Mouse (Mus musculus) intestine, embryonic 16.5 days (tissue): ENCODE data around the gene Tspan12. TPM values are rescaled to one million over a fixed set of nuclear protein-coding genes. Genes with fewer than 3 reads are reported as not detected.
"Not testable (repeated sequence)": the region's sequence is repeated elsewhere in the genome, so short reads cannot be mapped to it uniquely, and the experiment has no call there.

Experiments
- ATAC-seq: fragments of 200-750 bp; cut with Nextera tagmentation; 2 replicates; pipeline ENCODE4 v1.8.0; 2017; ENCODE audit warnings: moderate TSS enrichment, moderate library complexity
- H3K27ac ChIP-seq: fragments of 300-500 bp; sonication (generic); 2 replicates; pipeline ENCODE4 v1.5.1; 2014; ENCODE audit warnings: mild to moderate bottlenecking, low read length
- H3K27me3 ChIP-seq: fragments of 300-500 bp; sonication (generic); replicated peaks from 2 replicates; pipeline ENCODE4 v1.6.1; 2014; ENCODE audit warnings: low read length, control low read depth, mixed read lengths; ENCODE audit not compliant: control insufficient read depth, insufficient read depth
- H3K36me3 ChIP-seq: fragments of 300-500 bp; sonication (generic); 2 replicates; pipeline ENCODE4 v1.6.1; 2014; ENCODE audit warnings: low read length, control low read depth; ENCODE audit not compliant: control insufficient read depth, insufficient read depth
- H3K4me1 ChIP-seq: fragments of 300-500 bp; sonication (generic); 2 replicates; pipeline ENCODE4 v1.6.1; 2014; ENCODE audit warnings: low read length, control low read depth, mixed read lengths; ENCODE audit not compliant: control insufficient read depth, insufficient read depth
- H3K4me2 ChIP-seq: fragments of 300-500 bp; sonication (generic); 2 replicates; pipeline ENCODE4 v1.6.1; 2014; ENCODE audit warnings: low read depth, low read length, control low read depth
- H3K4me3 ChIP-seq: fragments of 300-500 bp; sonication (generic); 2 replicates; pipeline ENCODE4 v1.5.1; 2014; ENCODE audit warnings: mild to moderate bottlenecking, low read length
- H3K9ac ChIP-seq: fragments of 300-500 bp; sonication (generic); 2 replicates; pipeline ENCODE4 v1.6.1; 2014; ENCODE audit warnings: low read depth, low read length
- H3K9me3 ChIP-seq: fragments of 300-500 bp; sonication (generic); 2 replicates; pipeline ENCODE4 v1.6.1; 2016; ENCODE audit warnings: low read length, control low read depth; ENCODE audit not compliant: control insufficient read depth
- WGBS: fragments of 180-500 bp; shearing (Covaris S2); extraction: QIAGEN DNeasy Blood & Tissue Kit; methylation state at CpG from one replicate; pipeline ENCODE4 v1.1.7; 2014; 5-methylcytosine and 5-hydroxymethylcytosine counted together
- polyA plus RNA-seq: library from polyadenylated mRNA; unstranded; fragments of >200 nt; fragmentation: Nextera tagmentation; extraction: Ambion mirVana; gene quantifications from 2 replicates; pipeline ENCODE4 v1.2.1, GENCODE M21; 2015

The Tspan12 gene
- polyA plus RNA-seq, 1 experiment from 2014 or later, result 63.8 TPM

DNA sequence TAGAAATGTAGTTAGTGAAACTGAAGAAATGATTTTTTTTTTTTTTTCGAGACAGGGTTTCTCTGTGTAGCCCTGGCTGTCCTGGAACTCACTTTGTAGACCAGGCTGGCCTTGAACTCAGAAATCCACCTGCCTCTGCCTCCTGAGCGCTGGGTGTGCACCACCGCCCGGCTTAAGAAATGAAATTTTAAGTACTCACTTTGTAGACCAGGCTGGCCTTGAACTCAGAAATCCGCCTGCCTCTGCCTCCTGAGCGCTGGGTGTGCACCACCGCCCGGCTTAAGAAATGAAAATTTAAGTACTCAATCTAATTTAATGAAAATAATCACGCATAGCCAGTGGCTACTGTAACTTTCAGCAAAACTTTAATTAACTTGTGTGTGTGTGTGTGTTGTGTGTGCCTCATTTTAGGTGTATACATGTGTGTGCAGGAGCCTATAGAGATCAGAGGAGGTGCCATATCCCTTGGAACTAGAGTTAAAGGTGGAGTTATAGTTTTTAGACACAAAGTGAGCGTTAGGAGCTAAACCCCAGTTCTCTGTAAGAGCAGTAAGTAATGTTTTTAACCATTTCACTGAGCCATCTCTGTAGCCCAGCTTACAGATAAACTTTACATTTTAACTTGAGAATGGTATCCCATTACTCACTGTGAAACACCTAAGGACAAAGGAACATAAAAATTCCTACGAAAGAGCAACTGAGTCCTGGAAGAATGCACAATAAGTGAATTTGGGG, 57.8 kb downstream of the Tspan12 start:
- H3K9ac ChIP-seq, result no peak overlapping the region
- no peak overlapping the region for H3K4me2 ChIP-seq
- peaks cover 4% of the 10 kb centered on the region; the same call in 1 of the 2 replicates for H3K4me1 ChIP-seq
- no peaks in the 10 kb centered on the region for H3K36me3 ChIP-seq
- H3K27ac ChIP-seq, result no peak overlapping the region
- no peak overlapping the region for H3K4me3 ChIP-seq
- WGBS, result 85% methylated on average over 11 of the region's 11 CpGs
- ATAC-seq, result no peak
- H3K9me3 ChIP-seq, result no peaks in the 10 kb centered on the region
- no peaks in the 10 kb centered on the region for H3K27me3 ChIP-seq

DNA sequence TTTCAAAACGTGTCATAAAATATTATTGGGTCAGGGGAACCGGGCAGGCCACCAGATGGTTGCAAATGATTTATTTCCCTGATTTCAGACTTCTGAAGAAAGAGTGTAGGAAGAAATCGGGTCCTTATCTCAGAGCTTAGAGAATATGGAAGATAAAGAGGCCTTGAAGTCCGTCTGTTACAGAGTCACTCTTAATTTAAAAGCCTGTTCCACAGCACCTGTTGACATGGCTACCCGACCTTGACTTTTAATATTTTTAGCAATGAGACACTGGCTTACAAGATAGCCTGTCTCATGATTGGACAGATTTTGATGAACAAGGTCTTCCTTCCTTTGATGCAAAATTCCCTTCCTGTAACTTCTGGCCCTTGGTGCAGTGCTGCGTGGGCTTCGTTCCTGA, 61.0 kb downstream of the Tspan12 start:
- 54% methylated on average over 7 of the region's 7 CpGs for WGBS
- peak; percentile 55 for ATAC-seq
- Histone ChIP-seq H3K9me3 (no peaks in the 10 kb centered on the region), H3K4me2 (no peak overlapping the region), H3K9ac (no peak overlapping the region), H3K4me1 (peaks cover 12% of the 10 kb centered on the region), H3K36me3 (no peaks in the 10 kb centered on the region), H3K4me3 (no peak overlapping the region), H3K27me3 (no peaks in the 10 kb centered on the region), H3K27ac (no peak overlapping the region)

DNA sequence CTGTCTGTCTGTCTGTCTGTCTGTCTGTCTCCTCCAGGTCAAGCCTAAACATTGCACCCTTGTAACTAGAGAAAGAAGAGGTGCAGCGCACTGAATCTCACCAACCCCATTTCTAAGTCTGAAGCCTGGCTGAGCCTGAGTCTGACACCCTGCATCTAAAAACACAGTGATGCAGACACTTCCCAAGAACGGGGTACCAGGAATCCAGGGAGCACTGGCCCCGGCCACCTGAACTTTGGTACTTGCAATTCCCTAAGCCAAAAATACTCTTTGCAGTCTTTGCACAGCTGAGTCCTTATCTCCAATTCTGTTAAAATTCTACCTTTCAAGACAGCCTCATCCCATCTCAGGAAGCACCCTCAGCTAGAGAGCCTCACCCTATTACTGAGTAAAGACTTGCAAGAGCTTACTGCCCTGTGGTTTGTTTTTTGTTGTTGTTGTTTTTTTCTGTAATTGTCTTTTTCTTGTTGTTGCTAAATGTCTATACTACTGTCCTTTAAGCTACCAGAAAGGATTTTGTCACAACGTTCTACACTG, 61.7 kb downstream of the Tspan12 start:
- no peak overlapping the region for H3K4me2 ChIP-seq
- no peak overlapping the region for H3K27ac ChIP-seq
- ATAC-seq, result peak; percentile 72
- H3K27me3 ChIP-seq, result no peaks in the 10 kb centered on the region
- no peak overlapping the region for H3K4me3 ChIP-seq
- peaks cover 12% of the 10 kb centered on the region for H3K4me1 ChIP-seq
- no peaks in the 10 kb centered on the region for H3K9me3 ChIP-seq
- H3K9ac ChIP-seq, result no peak overlapping the region
- 66% methylated on average over 4 of the region's 4 CpGs for WGBS
- no peaks in the 10 kb centered on the region for H3K36me3 ChIP-seq

- WGBS, result 61% methylated on average over 2 of the region's 2 CpGs
- no peak for ATAC-seq
- H3K4me2 ChIP-seq, result no peak overlapping the region
- no peaks in the 10 kb centered on the region for H3K9me3 ChIP-seq
- no peak overlapping the region for H3K27ac ChIP-seq
- H3K4me1 ChIP-seq, result peaks cover 12% of the 10 kb centered on the region
- H3K36me3 ChIP-seq, result no peaks in the 10 kb centered on the region
- no peak overlapping the region for H3K9ac ChIP-seq
- H3K4me3 ChIP-seq, result no peak overlapping the region
- H3K27me3 ChIP-seq, result no peaks in the 10 kb centered on the region
These were observed 62.3 kb downstream of the Tspan12 start for GRCm38 (mm10) chr6:21790036-21790435.

- ATAC-seq, H3K9me3 ChIP-seq, H3K4me2 ChIP-seq, H3K4me3 ChIP-seq, H3K27me3 ChIP-seq, H3K9ac ChIP-seq, H3K27ac ChIP-seq, H3K36me3 ChIP-seq: not testable (repeated sequence)
- peaks cover 12% of the 10 kb centered on the region for H3K4me1 ChIP-seq
- 60% methylated on average over 1 of the region's 1 CpGs for WGBS
These were observed 62.7 kb downstream of the Tspan12 start for GRCm38 (mm10) chr6:21789582-21789981.

GRCm38 (mm10) chr6:21787757-21788156, 64.6 kb downstream of the Tspan12 start:
- ATAC-seq, result peak; percentile 74

GRCm38 (mm10) chr6:21787274-21787673, 65.0 kb downstream of the Tspan12 start:
- peak; percentile 69 for ATAC-seq
- H3K4me1 ChIP-seq, result peaks cover 12% of the 10 kb centered on the region
- no peaks in the 10 kb centered on the region for H3K36me3 ChIP-seq
- WGBS, result 35% methylated on average over 6 of the region's 6 CpGs
- no peak overlapping the region for H3K4me3 ChIP-seq
- H3K9me3 ChIP-seq, result no peaks in the 10 kb centered on the region
- H3K4me2 ChIP-seq, result no peak overlapping the region; the same call in 1 of the 2 replicates
- H3K27me3 ChIP-seq, result no peaks in the 10 kb centered on the region
- peak overlapping the region; percentile 35 for H3K27ac ChIP-seq
- H3K9ac ChIP-seq, result no peak overlapping the region

More at GRCm38 (mm10) chr6:21787757-21788156, 64.6 kb downstream of the Tspan12 start:
- WGBS, result 49% methylated on average over 11 of the region's 11 CpGs
- H3K4me2 ChIP-seq, result no peak overlapping the region; the same call in 1 of the 2 replicates
- H3K4me3 ChIP-seq, result no peak overlapping the region
- H3K36me3 ChIP-seq, result no peaks in the 10 kb centered on the region
- H3K9ac ChIP-seq, result no peak overlapping the region
- H3K9me3 ChIP-seq, result no peaks in the 10 kb centered on the region
- H3K27me3 ChIP-seq, result no peaks in the 10 kb centered on the region
- peak overlapping the region; percentile 35 for H3K27ac ChIP-seq
- H3K4me1 ChIP-seq, result peaks cover 12% of the 10 kb centered on the region

DNA sequence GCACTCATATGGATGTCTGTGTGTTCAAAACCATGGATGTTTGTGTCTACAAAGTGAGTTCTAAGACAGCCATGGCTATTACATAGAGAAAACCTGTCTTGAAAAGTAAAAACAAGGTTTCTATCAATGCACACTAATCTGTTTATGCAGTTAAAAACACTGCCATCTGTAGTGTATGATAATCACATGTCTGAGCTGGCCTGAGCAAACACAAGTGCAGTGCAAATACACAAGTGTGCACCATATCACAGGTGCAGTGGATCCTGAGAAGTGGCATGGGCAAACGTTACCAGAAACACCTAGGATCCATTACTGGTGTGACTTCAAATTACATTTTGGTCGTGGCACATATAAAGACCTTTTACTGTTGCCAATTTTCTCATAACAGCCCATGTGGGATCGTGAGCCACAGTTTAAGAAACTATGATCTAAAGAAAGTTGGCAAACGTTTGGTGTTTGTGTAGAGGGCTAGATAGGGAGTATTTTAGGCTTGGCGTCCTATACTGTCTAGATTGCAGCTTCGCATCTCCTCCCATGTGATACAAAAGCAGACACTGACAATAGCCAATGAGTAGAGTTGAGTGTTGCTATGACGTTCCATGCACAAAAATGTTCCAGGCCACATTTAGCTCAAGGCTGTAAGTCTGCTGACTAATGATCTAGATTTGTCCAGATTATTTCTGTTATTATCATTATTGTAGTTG, 78.0 kb downstream of the Tspan12 start:
- Histone ChIP-seq H3K4me2 (no peak overlapping the region), H3K4me1 (no peaks in the 10 kb centered on the region), H3K27ac (no peak overlapping the region), H3K36me3 (no peaks in the 10 kb centered on the region), H3K27me3 (no peaks in the 10 kb centered on the region), H3K9ac (no peak overlapping the region), H3K9me3 (no peaks in the 10 kb centered on the region), H3K4me3 (no peak overlapping the region)
- ATAC-seq, result no peak
- 85% methylated on average over 7 of the region's 7 CpGs for WGBS

DNA sequence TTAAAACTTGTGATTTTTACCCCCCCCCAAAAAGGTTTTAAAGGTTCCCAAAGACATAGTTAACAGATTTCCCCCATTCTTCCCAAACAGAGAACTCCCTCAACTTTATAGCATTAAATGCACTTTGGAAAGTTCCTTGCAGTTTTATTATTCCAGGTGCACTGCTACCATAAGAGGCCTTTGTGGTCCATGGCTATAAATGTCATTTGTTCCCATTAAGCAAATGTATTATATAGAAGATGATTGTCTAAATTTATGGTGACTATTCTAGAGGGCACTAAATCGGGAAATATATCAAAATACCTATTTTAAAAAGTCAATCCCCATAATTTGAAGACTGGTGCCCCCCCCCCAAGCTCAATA, 82.9 kb downstream of the Tspan12 start:
- Histone ChIP-seq H3K9ac (no peak overlapping the region), H3K9me3 (no peaks in the 10 kb centered on the region), H3K36me3 (no peaks in the 10 kb centered on the region), H3K4me1 (no peaks in the 10 kb centered on the region), H3K4me3 (no peak overlapping the region), H3K4me2 (no peak overlapping the region), H3K27me3 (no peaks in the 10 kb centered on the region), H3K27ac (no peak overlapping the region)
- no peak for ATAC-seq
- 69% methylated on average over 1 of the region's 1 CpGs for WGBS
